Mouse (Mus musculus) midbrain, embryonic 12.5 days (tissue): ENCODE results near the gene Gm4763. TPM values are rescaled to one million over a fixed set of nuclear protein-coding genes. Genes with fewer than 3 reads are reported as not detected.
"Not testable (repeated sequence)": the region's sequence is repeated elsewhere in the genome, so short reads cannot be mapped to it uniquely, and the experiment has no call there.

Experiments used
- ATAC-seq: fragments of 200-750 bp; cut with Nextera tagmentation; 2 replicates; pipeline ENCODE4 v1.8.0; 2017; ENCODE audit warnings: low read depth, moderate TSS enrichment, moderate library complexity; ENCODE audit not compliant: low FRiP score
- H3K27ac ChIP-seq: fragments of 300-500 bp; sonication (generic); replicated peaks from 2 replicates; pipeline ENCODE4 v1.5.1; 2016; ENCODE audit warnings: mild to moderate bottlenecking
- H3K27me3 ChIP-seq: fragments of 300-500 bp; sonication (generic); 2 replicates; pipeline ENCODE4 v1.6.1; 2016; ENCODE audit warnings: mild to moderate bottlenecking
- H3K36me3 ChIP-seq: fragments of 300-500 bp; sonication (generic); 2 replicates; pipeline ENCODE4 v1.6.1; 2016
- H3K4me1 ChIP-seq: fragments of 300-500 bp; sonication (generic); 2 replicates; pipeline ENCODE4 v1.6.1; 2016
- H3K4me2 ChIP-seq: fragments of 300-500 bp; sonication (generic); replicated peaks from 2 replicates; pipeline ENCODE4 v1.6.1; 2016; ENCODE audit warnings: mild to moderate bottlenecking, moderate library complexity
- H3K4me3 ChIP-seq: fragments of 300-500 bp; sonication (generic); 2 replicates; pipeline ENCODE4 v1.5.1; 2016; ENCODE audit warnings: mild to moderate bottlenecking
- H3K9ac ChIP-seq: fragments of 300-500 bp; sonication (generic); replicated peaks from 2 replicates; pipeline ENCODE4 v1.6.1; 2016; ENCODE audit warnings: mild to moderate bottlenecking, moderate library complexity
- H3K9me3 ChIP-seq: fragments of 300-500 bp; sonication (generic); 2 replicates; pipeline ENCODE4 v1.6.1; 2016; ENCODE audit warnings: mild to moderate bottlenecking
- WGBS: fragments of 180-500 bp; shearing (Covaris S2); methylation state at CpG from one replicate; pipeline ENCODE4 v1.1.7; 2016; 5-methylcytosine and 5-hydroxymethylcytosine counted together
- polyA plus RNA-seq: library from polyadenylated mRNA; unstranded; fragments of >200 nt; fragmentation: Nextera tagmentation; extraction: Ambion mirVana; gene quantifications from 2 replicates; pipeline ENCODE4 v1.2.1, GENCODE M21; 2016

Gm4763 gene
- polyA plus RNA-seq, 1 experiment from 2014 or later, result not detected

DNA sequence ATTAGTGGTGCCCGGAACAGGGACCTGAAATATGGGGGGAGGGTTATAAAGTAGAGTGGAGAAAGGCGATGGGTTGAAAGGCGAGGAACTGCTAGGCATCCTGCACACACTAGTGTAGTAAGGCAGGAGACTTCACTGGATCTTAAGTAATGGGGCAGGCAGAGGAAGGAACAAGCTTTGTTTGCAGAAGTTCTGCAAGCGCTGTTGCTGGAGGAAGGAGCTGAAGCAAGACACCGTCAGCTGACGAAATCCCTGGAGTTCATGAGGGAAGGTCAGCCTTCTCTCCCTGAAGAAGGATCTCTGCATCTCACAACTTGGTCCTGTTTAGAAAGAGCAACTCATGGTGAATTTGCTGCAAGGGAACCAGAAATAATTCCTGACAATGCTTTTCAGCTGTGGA lies 11.7 kb downstream of the Gm4763 start:
- no peaks in the 10 kb centered on the region for H3K36me3 ChIP-seq
- no peaks in the 10 kb centered on the region for H3K9me3 ChIP-seq
- WGBS, result 81% methylated on average over 6 of the region's 6 CpGs
- H3K4me1 ChIP-seq, result no peaks in the 10 kb centered on the region
- H3K9ac ChIP-seq, result no peak overlapping the region
- no peak for ATAC-seq
- no peaks in the 10 kb centered on the region for H3K27me3 ChIP-seq
- H3K4me3 ChIP-seq, result no peak overlapping the region
- H3K4me2 ChIP-seq, result no peak overlapping the region
- no peak overlapping the region for H3K27ac ChIP-seq

- H3K27me3 ChIP-seq, result no peaks in the 10 kb centered on the region
- WGBS, result 93% methylated on average over 14 of the region's 14 CpGs
- no peaks in the 10 kb centered on the region for H3K9me3 ChIP-seq
- no peaks in the 10 kb centered on the region for H3K4me1 ChIP-seq
- H3K27ac ChIP-seq, result no peak within 1 kb of the TSS
- no peak within 1 kb of the TSS for H3K4me2 ChIP-seq
- ATAC-seq, result no peak
- no peaks in the 10 kb centered on the region for H3K36me3 ChIP-seq
- H3K9ac ChIP-seq, result no peak within 1 kb of the TSS
- H3K4me3 ChIP-seq, result no peak within 1 kb of the TSS
These were observed 17.8 kb downstream of the Gm4763 start, which contains the start of gene BC049730 for GRCm38 (mm10) chr7:24708832-24709292. BC049730 (plus strand) TSS chr7:24709242.

GRCm38 (mm10) chr7:24702841-24703240 lies 23.9 kb downstream of the Gm4763 start:
- not testable (repeated sequence) for H3K4me3 ChIP-seq, H3K9ac ChIP-seq, H3K27me3 ChIP-seq, H3K4me1 ChIP-seq, H3K4me2 ChIP-seq, ATAC-seq, H3K36me3 ChIP-seq, H3K27ac ChIP-seq, H3K9me3 ChIP-seq
- WGBS, result 88% methylated on average over 9 of the region's 9 CpGs

DNA sequence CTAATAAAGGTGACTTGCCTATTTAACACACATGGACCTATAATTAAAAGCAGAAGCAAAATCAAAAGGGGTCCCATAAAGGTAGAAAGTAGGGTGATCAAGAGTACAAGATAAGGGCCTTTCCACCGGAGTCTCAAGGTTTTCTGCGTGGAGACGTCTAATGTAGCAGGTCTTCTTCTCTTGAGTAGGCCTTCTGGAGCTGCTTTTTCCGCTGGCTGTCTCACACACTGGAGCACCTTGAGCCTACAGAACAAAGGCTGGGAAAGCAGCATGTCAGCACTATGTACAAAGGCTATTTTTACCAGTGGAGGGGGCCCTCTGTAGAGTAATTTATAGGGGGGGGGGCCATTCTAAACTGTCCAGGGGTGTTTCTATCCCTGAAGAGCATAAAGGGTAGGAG lies 28.8 kb downstream of the Gm4763 start:
- H3K27ac ChIP-seq, H3K9ac ChIP-seq, H3K4me2 ChIP-seq, H3K4me3 ChIP-seq, H3K27me3 ChIP-seq, H3K9me3 ChIP-seq, H3K4me1 ChIP-seq, H3K36me3 ChIP-seq, ATAC-seq: not testable (repeated sequence)
- WGBS, result 90% methylated on average over 4 of the region's 4 CpGs

GRCm38 (mm10) chr7:24692693-24693092 lies 34.0 kb downstream of the Gm4763 start:
- ATAC-seq, H3K9me3 ChIP-seq, H3K4me2 ChIP-seq, H3K4me3 ChIP-seq, H3K27ac ChIP-seq, H3K9ac ChIP-seq, H3K27me3 ChIP-seq, H3K4me1 ChIP-seq, H3K36me3 ChIP-seq: not testable (repeated sequence)
- WGBS, result 81% methylated on average over 3 of the region's 3 CpGs

DNA sequence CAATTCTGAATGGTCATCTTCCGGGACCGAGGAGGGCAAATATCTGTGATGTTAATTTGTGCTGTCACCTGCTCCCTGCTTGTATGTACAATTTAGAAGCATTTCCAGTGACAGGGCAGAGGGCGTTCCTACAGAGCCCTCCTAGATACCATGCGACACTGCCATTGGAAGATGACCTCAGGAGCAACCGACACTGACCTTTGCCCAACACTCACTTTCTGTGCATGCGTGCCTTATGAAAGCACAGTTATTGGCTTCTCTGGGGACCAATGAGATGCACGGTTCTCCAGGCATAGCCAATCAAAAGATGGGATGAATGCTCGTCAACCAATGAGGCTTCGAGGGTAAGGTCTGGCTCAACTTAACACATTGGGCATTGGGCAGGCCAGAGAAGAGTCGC lies 39.2 kb downstream of the Gm4763 start:
- ATAC-seq, H3K9me3 ChIP-seq, H3K4me2 ChIP-seq, H3K36me3 ChIP-seq, H3K4me1 ChIP-seq, H3K27me3 ChIP-seq, H3K9ac ChIP-seq, H3K4me3 ChIP-seq, H3K27ac ChIP-seq: not testable (repeated sequence)
- 93% methylated on average over 10 of the region's 10 CpGs for WGBS

DNA sequence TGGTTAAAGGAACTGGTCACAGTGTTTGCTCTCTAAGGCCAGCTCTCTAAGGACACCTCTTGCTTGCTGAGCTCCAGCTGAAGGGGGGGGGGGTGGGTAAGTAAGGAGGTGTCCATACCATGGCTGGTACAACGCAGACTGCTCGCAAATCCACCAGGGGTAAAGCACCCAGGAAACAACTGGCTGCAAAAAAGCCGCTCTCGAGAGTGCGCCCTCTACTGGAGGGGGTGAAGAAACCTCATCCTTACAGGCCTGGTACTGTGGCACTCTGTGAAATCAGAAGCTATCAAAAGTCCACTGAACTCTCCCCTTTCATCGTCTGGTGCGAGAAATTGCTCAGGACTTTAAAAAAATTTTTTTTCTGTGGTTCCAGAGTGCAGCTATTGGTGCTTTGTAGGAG lies 42.6 kb downstream of the Gm4763 start:
- ATAC-seq, H3K4me3 ChIP-seq, H3K36me3 ChIP-seq, H3K27me3 ChIP-seq, H3K9me3 ChIP-seq, H3K4me2 ChIP-seq, H3K9ac ChIP-seq, H3K27ac ChIP-seq, H3K4me1 ChIP-seq: not testable (repeated sequence)
- 87% methylated on average over 7 of the region's 7 CpGs for WGBS

GRCm38 (mm10) chr7:24676575-24676974 lies 50.1 kb downstream of the Gm4763 start, which contains the start of gene Tex101:
Tex101 (minus strand) TSS chr7:24676675.
- Histone ChIP-seq H3K4me2 (no peak within 1 kb of the TSS), H3K4me3 (no peak within 1 kb of the TSS), H3K9me3 (no peaks in the 10 kb centered on the region), H3K4me1 (no peaks in the 10 kb centered on the region), H3K9ac (no peak within 1 kb of the TSS), H3K27ac (no peak within 1 kb of the TSS), H3K36me3 (no peaks in the 10 kb centered on the region), H3K27me3 (no peaks in the 10 kb centered on the region)
- ATAC-seq, result no peak
- WGBS, result 90% methylated on average over 9 of the region's 9 CpGs

DNA sequence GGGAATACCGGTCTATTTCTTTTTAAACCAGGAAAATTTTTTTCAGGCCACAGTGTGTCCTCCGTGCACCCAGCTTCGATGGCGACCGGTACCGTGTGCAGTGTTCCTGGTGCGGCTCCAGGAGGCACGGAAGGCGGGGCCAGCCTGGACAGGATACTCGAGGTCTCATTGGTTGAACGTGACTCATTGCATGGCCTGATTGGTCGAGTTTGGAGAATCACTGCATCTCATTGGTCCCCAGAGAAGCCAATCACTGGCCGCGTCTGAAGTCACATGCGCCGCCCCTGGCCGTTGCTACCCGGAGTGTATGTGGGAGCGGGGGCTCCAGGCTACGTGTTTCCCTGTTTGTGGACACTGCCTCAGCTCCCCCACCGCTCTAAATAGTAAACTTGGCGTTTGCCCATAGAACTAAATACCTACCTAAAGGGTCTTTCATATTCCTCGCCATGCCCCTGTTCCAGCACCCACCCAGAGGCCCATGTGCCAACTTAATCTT lies 54.7 kb downstream of the Gm4763 start:
- Histone ChIP-seq H3K36me3 (no peaks in the 10 kb centered on the region), H3K9me3 (no peaks in the 10 kb centered on the region), H3K4me1 (no peaks in the 10 kb centered on the region), H3K4me2 (no peak overlapping the region), H3K4me3 (no peak overlapping the region), H3K27me3 (no peaks in the 10 kb centered on the region), H3K27ac (no peak overlapping the region), H3K9ac (no peak overlapping the region)
- ATAC-seq, result no peak
- 90% methylated on average over 23 of the region's 23 CpGs for WGBS

Other genes starting within 250 kb of the Gm4763 start
- 38.8 and 43.6 TPM in 2 replicates for gene Cadm4, start 244.9 kb downstream of the Gm4763 start, polyA plus RNA-seq
- 163 and 178 TPM in 2 replicates for gene Zfp428, start 219.9 kb downstream of the Gm4763 start, polyA plus RNA-seq
- gene AC161166.1, start 214.5 kb downstream of the Gm4763 start, polyA plus RNA-seq, result 2.1 and 2.3 TPM in 2 replicates
- gene Irgq, start 196.2 kb downstream of the Gm4763 start, polyA plus RNA-seq, result 30.4 and 31.5 TPM in 2 replicates
- not detected in 2 replicates for gene Pinlyp, start 180.8 kb downstream of the Gm4763 start, polyA plus RNA-seq
- 89.8 and 101 TPM in 2 replicates for gene Xrcc1, start 180.6 kb downstream of the Gm4763 start, polyA plus RNA-seq
- gene Ethe1, start 139.4 kb downstream of the Gm4763 start, polyA plus RNA-seq, result 13.7 and 14.8 TPM in 2 replicates
- gene Zfp575, start 139.3 kb downstream of the Gm4763 start, polyA plus RNA-seq, result 3.1 and 3.7 TPM in 2 replicates
- not detected in 2 replicates for gene Phldb3, start 116.1 kb downstream of the Gm4763 start, polyA plus RNA-seq
- 0.68 and 0.73 TPM in 2 replicates for gene Lypd3, start 90.4 kb downstream of the Gm4763 start, polyA plus RNA-seq
- gene Tex101, start 50.2 kb downstream of the Gm4763 start, polyA plus RNA-seq, result not detected in 2 replicates
- not detected in 2 replicates for gene BC049730, start 17.7 kb downstream of the Gm4763 start, polyA plus RNA-seq
- not detected in 2 replicates for gene Cd177, start 33.4 kb upstream of the Gm4763 start, polyA plus RNA-seq
- gene Ceacam10, start 50.3 kb upstream of the Gm4763 start, polyA plus RNA-seq, result not detected in 2 replicates
- gene Gm9844, start 135.3 kb upstream of the Gm4763 start, polyA plus RNA-seq, result 23.7 and 24.8 TPM in 2 replicates
- gene Lypd4, start 143.0 kb upstream of the Gm4763 start, polyA plus RNA-seq, result not detected in 2 replicates
- gene Dmrtc2, start 143.1 kb upstream of the Gm4763 start, polyA plus RNA-seq, result not detected in 2 replicates
- 1,467 and 1,476 TPM in 2 replicates for gene Rps19, start 157.5 kb upstream of the Gm4763 start, polyA plus RNA-seq
- gene Cd79a, start 170.5 kb upstream of the Gm4763 start, polyA plus RNA-seq, result 0.31 and 0.36 TPM in 2 replicates
- 78.6 and 79.4 TPM in 2 replicates for gene Arhgef1, start 176.0 kb upstream of the Gm4763 start, polyA plus RNA-seq
- gene Gm4881, start 217.6 kb upstream of the Gm4763 start, polyA plus RNA-seq, result 3.6 and 5.9 TPM in 2 replicates
- 111 and 118 TPM in 2 replicates for gene Rabac1, start 245.8 kb upstream of the Gm4763 start, polyA plus RNA-seq